Mouse (Mus musculus) embryo, embryonic 10 days (tissue): ENCODE measurements around the gene Mesp2.

ENCODE experiments used
- DNase-seq: peaks from one replicate; pipeline ENCODE4 v3.0.0-alpha.2; 2015; ENCODE audit warnings: low spot score

Mesp2 gene

DNA sequence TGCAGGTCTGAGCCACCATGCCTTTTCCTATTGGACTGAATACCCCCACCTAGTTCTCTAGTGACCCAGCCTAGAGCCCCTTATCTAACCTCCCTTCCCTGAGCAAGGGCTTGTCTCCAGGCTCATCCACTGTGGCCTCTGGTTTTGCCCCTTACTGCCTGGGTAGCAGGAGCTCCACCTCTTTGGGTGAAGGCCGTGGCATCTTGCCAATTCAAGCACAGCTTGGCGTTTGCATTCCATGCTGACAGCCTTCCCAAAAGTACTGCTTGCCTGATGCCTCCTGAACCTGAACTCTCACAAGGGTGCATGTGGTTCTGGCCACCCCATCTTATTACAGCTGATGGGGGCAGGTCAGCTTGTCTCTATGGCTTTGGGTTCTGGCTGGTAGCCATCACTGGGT, 6.6 kb upstream of the Mesp2 start:
- no peak for DNase-seq

DNA sequence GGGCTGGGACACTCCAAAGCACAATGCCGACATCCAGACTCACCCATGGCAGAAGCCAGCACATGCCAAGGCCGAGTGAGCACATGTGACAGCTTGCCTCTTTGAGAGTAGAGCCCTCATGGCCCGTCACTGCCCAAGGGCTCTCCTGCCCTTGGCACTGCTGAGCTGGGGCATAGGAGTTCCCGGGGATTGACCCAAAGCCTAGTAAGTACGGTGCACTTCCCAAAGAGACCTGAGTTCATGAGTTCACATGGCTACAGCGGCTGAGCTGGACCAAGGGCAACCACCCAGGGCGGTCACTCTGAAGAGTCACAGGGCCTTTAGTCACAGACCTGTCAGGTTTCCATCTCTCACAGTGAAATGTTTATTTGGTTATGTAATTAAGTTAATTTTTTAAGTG, 2.0 kb upstream of the Mesp2 start:
- no peak for DNase-seq

- DNase-seq = no peak
Measured at GRCm38 (mm10) chr7:79813409-79813808, 2.9 kb downstream of the Mesp2 start.

DNA sequence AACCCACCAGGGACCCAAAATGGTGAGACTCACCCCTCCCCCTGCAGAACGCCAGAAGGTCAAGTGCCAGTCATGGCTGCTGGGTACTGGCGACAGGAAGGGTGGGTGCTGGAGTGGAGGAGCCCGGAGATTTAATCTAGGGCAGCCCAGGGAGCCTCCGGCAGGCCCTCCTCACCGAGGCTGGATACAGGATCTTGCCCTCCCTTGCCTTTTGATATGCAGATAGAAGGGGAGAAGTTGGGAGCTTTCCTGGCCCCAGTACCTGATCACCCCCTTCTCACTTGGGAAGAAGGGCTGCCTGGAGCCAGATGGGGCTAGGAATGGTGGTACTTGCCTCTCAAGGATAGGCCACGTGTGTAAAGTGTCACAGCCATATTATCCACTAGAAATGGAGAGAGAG, 7.8 kb downstream of the Mesp2 start:
- no peak for DNase-seq

DNA sequence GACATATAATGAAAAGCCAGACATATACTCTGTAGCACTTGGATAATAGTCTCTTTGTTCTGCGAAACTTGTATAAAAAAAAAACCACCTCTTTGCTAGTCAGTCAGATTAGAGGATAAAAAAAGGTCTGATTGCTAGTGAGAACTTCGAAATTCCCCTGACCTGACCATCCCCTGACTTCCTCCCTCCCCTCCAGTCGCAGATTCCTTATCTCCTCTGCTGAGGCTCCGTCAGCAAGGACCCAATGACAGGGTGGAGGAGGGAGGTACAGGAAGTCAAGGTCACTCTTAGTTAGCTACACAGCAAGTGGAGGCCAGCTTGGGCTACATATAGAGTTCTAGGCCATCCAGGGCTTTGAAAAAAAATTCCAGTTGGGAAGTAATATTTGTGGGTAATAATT, 9.0 kb downstream of the Mesp2 start:
- no peak for DNase-seq

DNA sequence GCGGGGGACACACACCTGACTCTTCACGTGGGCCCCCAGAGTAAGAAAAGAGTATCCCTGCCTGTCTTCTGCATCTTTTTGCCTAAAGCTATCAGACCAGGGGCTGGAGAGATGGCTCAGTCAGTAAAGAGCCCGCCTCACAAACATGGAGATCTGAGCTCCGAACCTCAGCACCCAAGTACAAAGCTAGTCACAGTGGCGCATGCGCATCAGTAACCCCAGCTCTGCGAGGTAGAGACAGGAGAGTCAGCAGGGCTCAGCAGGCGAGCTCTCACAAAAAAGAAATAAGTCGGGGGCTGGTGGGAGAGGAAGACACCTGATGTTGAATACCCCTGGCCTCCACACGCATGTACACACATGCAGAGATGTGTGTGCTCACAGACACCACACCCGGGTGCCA, 9.5 kb downstream of the Mesp2 start:
- DNase-seq = no peak

DNA sequence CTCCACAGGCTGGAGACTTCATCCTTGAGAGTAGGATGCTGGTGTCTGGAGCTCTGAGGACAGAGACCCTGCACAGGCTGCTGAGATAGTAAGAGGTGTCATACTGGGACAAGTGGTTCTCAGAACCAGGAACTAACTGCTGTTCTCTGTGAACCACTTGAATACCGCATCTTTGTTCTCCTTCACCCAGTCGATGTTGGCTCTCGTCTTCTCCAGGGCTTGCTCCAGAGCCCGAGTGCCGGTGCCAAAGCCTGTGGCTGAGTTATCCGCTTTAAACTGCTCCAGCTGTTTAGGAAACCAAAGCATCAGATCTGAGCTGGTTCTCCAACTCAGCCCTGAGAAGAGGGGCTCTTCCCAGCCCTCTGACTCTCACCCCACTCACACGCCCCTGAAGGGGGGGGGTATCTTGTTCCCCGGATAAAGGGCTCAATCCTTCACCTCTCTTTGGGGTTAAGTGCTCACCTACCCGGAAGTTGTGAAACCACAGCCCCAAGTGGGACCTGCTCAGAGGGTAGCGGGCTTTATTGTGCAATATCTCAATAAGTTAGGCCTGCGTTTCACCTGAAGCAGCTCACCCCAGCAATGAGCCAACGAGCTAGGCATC, 11.7 kb downstream of the Mesp2 start:
- DNase-seq = no peak

DNA sequence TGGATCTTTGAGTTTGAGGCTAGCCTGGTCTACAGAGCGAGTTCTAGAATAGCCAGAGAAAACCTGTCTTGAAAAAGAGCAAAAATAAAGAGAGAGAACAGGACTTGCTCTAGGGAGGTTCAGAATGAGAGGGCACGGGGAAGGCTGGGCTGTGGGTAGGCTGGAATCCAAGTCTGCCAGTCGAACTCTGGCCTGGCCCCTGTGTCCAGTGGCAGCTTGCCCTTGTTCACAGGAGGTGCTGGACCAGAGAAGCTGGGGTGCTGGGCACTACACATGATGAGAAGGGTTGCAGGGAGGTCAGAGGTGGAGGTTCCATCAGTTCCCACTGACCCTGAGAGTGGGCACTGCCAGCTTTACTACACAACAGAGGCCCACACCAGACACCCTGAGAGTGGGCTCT, 17.8 kb downstream of the Mesp2 start:
- no peak for DNase-seq

- no peak for DNase-seq
Measured at GRCm38 (mm10) chr7:79831145-79831544, 20.6 kb downstream of the Mesp2 start.

GRCm38 (mm10) chr7:79831585-79831984, 21.1 kb downstream of the Mesp2 start:
- no peak for DNase-seq

DNA sequence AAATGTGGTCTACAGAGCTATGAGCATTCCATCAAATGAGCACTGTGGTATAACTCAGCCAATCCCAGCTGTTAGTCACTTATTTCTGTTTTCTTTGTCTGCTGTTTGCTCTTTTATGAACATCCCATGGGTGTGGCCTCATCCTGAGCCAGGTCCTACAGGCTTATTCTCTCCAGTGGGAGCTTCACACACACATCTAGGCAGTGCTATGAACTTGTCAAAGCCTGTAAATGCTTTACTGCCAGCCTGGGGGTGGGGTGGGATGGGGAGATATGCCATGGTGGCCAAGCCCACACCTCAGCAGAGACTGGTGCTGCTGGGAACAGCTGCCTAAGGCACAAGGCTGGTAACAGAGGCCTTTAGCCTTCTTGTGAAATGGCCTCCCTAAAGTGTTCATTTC, 22.5 kb downstream of the Mesp2 start:
- no peak for DNase-seq

- DNase-seq = no peak
Measured at GRCm38 (mm10) chr7:79835196-79835595, 24.7 kb downstream of the Mesp2 start.

DNA sequence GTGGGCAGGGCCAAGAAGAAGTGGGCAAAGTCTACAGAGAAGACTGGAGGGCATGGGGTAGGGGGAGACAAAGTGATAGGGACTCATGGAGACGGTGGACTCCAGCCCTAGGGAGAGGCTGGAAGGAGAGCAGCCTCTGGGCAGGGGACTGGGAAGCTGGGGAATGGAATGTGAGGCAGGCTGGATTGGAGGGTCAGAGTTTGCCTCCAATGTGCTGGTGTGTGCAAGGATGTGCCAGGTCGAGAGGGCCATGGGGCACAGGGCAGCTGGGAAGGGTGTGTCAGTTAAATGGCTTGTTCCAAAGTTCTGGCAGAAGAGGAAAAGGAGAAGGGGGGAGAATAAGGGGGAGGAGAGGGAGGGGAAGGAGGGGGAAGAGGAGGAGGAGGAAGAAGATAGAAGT, 26.7 kb downstream of the Mesp2 start:
- no peak for DNase-seq

GRCm38 (mm10) chr7:79842163-79842562, 31.6 kb downstream of the Mesp2 start:
- DNase-seq = no peak

DNA sequence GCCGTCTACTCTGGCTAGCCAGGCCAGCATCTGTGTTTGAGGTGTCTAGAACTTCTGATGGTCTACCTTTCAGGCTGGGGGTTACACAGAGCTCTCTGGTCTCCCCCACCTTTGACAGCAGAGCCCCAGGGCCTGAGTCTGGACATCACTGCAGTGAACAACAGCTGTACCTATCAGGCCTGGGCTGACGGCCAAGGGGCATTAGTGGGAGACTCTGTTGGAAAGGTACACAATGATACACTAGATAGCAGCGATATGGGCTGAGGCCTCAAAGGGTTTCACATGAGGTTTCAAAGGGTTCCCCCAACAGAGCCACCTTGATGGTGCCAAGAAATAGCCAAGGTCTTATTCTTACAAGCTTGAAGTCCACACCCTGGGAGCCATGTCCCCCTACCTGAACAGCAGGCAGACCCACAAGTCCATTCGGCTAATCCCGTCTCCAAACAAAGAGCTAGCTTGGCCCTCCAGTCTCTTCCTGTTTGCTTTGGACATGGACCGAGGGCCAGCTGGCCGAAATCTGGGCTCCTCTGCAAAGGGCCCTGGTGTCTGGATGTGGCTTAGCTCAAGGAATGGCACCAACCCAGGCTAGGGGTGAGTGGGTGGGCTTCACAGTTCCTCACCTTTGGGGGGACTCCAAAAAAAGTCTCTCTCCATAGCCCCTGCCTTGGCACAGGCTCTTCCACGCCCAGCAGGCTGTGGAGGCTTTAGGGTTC, 33.7 kb downstream of the Mesp2 start:
- no peak for DNase-seq

DNA sequence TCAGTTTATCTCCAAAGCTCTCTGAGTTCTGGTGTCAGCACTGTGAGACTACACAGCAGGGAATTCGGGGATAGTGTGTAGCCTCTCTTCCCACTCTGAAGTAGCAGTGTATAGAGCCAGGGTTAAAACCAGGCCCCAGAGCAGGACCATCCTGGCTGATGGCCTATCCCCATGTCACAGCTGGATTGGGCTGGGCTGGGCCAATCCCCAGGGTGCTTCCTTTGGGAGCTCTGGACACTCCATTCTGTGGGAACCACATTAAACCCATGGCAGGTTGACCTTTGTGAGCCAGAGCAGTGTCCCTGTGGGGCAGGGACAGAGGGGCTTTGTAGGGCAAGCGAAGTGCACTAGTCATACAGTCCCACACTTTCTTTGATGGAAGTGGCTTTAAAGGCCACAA, 35.8 kb downstream of the Mesp2 start:
- DNase-seq = no peak

GRCm38 (mm10) chr7:79847456-79848451, 37.2 kb downstream of the Mesp2 start:
- peak; percentile 84 for DNase-seq

- DNase-seq = no peak
Measured at GRCm38 (mm10) chr7:79856305-79856704, 45.8 kb downstream of the Mesp2 start.

GRCm38 (mm10) chr7:79858202-79858934, 47.8 kb downstream of the Mesp2 start:
- no peak for DNase-seq

DNA sequence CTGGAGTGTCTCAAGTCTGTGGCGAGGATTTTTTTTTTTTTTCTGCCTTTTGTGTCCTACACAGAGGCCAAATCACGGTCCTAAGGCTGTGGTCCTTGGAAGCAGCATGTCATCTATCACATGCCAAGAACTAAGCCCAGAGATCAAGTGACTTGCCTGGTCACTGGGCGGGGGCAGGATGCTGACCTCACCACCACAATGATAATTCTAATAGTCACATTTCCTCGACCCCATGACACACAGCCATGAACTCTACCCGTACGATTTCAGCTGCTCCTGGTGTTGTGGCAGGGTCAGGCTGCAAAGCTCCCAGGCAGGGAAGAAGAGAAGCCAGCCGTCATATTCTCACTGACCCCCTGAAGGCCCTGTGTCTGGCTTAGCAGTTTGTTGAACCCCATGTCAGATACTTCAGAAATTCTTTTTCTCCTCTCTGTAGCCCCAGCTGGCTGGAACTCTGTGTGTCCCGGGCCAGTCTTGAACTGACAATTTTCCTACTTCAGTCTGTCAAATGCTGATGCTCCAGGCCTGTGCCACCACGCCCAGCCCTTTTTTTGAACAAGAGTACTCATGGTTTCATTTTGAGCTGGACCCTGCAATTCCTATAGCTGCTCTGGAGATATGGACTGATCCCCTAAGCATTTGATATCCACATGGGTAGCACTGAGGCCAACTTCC, 48.6 kb downstream of the Mesp2 start:
- DNase-seq = peak; percentile 26

DNA sequence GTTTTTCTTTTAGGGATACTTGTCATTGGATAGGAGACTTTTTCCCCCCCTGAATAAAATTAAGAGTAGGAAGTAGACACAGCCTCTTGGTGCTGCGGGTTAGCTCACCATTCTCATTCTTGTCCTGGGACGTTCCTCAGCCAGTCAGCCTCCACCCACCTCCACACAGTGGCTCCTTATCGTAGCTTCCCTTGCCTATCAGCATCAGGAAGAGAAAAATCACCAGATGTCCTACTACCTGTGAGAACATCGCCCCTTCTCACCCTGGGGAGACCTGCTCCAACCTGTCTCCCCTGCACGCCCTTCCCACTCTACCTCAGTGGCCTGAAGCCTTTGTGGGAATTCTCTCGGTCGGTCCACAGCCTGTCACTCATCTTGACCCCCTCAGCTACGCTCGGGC, 50.3 kb downstream of the Mesp2 start, which contains the start of gene Anpep:
TSS of gene Anpep (minus strand) at position 249 of the 400 bp plus-strand sequence.
- no peak for DNase-seq
